Mouse (Mus musculus) liver (tissue): ENCODE data around the gene Nolc1.
A peak's percentile ranks its signal among the peaks of the same experiment; 100 is the strongest.

Source experiments
- DNase-seq: peaks from one replicate; pipeline ENCODE4 v3.0.0-alpha.2; 2020; ENCODE audit warnings: mixed read lengths

The Nolc1 gene

GRCm38 (mm10) chr19:46042476-46043011 lies 33.1 kb upstream of the Nolc1 start:
- DNase-seq: peak; percentile 63

GRCm38 (mm10) chr19:46043380-46043779 lies 32.3 kb upstream of the Nolc1 start:
- DNase-seq: no peak

GRCm38 (mm10) chr19:46044271-46044992 lies 31.2 kb upstream of the Nolc1 start, which contains the start of gene Pprc1:
TSS of gene Pprc1 (plus strand) at chr19:46044886.
- DNase-seq: no peak

GRCm38 (mm10) chr19:46044993-46045695 lies 30.5 kb upstream of the Nolc1 start, which contains the start of gene Ldb1:
TSS of gene Ldb1 (minus strand) at chr19:46045214.
- DNase-seq: peak; percentile 85

GRCm38 (mm10) chr19:46045696-46046311 lies 29.9 kb upstream of the Nolc1 start:
- DNase-seq: peak; percentile 50

- no peak for DNase-seq
Observed at GRCm38 (mm10) chr19:46046621-46047025, 29.0 kb upstream of the Nolc1 start.

GRCm38 (mm10) chr19:46047426-46047825 lies 28.2 kb upstream of the Nolc1 start:
- no peak for DNase-seq

- DNase-seq: no peak
Observed at GRCm38 (mm10) chr19:46049129-46049528, 26.5 kb upstream of the Nolc1 start.

- peak; percentile 6 for DNase-seq
Observed at GRCm38 (mm10) chr19:46050462-46050861, 25.2 kb upstream of the Nolc1 start.

- peak; percentile 62 for DNase-seq
Observed at GRCm38 (mm10) chr19:46055752-46056387, 19.8 kb upstream of the Nolc1 start.

- DNase-seq: peak; percentile 92
Observed at GRCm38 (mm10) chr19:46056388-46056946, 19.2 kb upstream of the Nolc1 start.

GRCm38 (mm10) chr19:46056947-46057607 lies 18.6 kb upstream of the Nolc1 start:
- DNase-seq: peak; percentile 87

- DNase-seq: no peak
Observed at GRCm38 (mm10) chr19:46058466-46058865, 17.2 kb upstream of the Nolc1 start.

GRCm38 (mm10) chr19:46060845-46061244 lies 14.8 kb upstream of the Nolc1 start:
- peak; percentile 58 for DNase-seq

- no peak for DNase-seq
Observed at GRCm38 (mm10) chr19:46068054-46068453, 7.6 kb upstream of the Nolc1 start.

GRCm38 (mm10) chr19:46073285-46073684 lies 2.4 kb upstream of the Nolc1 start:
- no peak for DNase-seq

GRCm38 (mm10) chr19:46074266-46074665 lies 1.4 kb upstream of the Nolc1 start:
- DNase-seq: peak; percentile 39

- no peak for DNase-seq
Observed at GRCm38 (mm10) chr19:46078535-46078934, 2.9 kb downstream of the Nolc1 start.

GRCm38 (mm10) chr19:46085185-46085584 lies 9.5 kb downstream of the Nolc1 start:
- DNase-seq: no peak

GRCm38 (mm10) chr19:46086337-46086736 lies 10.7 kb downstream of the Nolc1 start:
- DNase-seq: peak; percentile 67

- no peak for DNase-seq
Observed at GRCm38 (mm10) chr19:46087871-46088270, 12.2 kb downstream of the Nolc1 start.

GRCm38 (mm10) chr19:46091641-46092040 lies 16.0 kb downstream of the Nolc1 start:
- DNase-seq: no peak
